Mouse (Mus musculus) MEL (cell line): Measurements from ENCODE around the gene Hnf1b. TPM values are rescaled to one million over a fixed set of nuclear protein-coding genes. Genes with fewer than 3 reads are reported as not detected.

ENCODE experiments used
- DNase-seq: peaks from one replicate; pipeline ENCODE4 v3.0.0; 2011; ENCODE audit warnings: low read depth, low spot score
- H3K27ac ChIP-seq: 2 replicates; pipeline ENCODE4 v1.5.1; 2012; ENCODE audit warnings: low read depth, mild to moderate bottlenecking, control low read depth, low read length, moderate library complexity; ENCODE audit not compliant: control insufficient read depth
- H3K27me3 ChIP-seq, 2 experiments: fragments of 150-350 bp in 1 of 2; sonication (generic) in 1 of 2; 2 replicates each; pipeline ENCODE4 v1.6.1; 2012; ENCODE audit warnings: low read length in 2 of 2, mild to moderate bottlenecking in 2 of 2, improper control_type of control experiment in 1 of 2, moderate library complexity in 1 of 2; ENCODE audit not compliant: insufficient read depth in 2 of 2, control insufficient read depth in 1 of 2
- H3K36me3 ChIP-seq, 2 experiments: 2 replicates each; pipeline ENCODE4 v1.6.1; 2012 to 2014; ENCODE audit warnings: low read length in 2 of 2, improper control_type of control experiment in 1 of 2, inconsistent platforms in 1 of 2, mild to moderate bottlenecking in 1 of 2; ENCODE audit not compliant: insufficient read depth in 2 of 2, control insufficient read depth in 1 of 2
- H3K4me1 ChIP-seq, 2 experiments: fragments of 150-350 bp in 1 of 2; sonication (generic) in 1 of 2; 2 replicates each; pipeline ENCODE4 v1.6.1; 2012; ENCODE audit warnings: low read length in 2 of 2, improper control_type of control experiment in 1 of 2, mild to moderate bottlenecking in 1 of 2; ENCODE audit not compliant: insufficient read depth in 2 of 2, control insufficient read depth in 1 of 2
- H3K4me3 ChIP-seq, 2 experiments: fragments of 150-350 bp in 1 of 2; sonication (generic) in 1 of 2; 2 replicates each; pipeline ENCODE4 v1.5.1; 2012; ENCODE audit warnings: low read depth in 2 of 2, low read length in 2 of 2, mild to moderate bottlenecking in 2 of 2, moderate library complexity in 2 of 2, control low read depth in 1 of 2, improper control_type of control experiment in 1 of 2; ENCODE audit not compliant: control insufficient read depth in 1 of 2, insufficient read depth in 1 of 2
- H3K79me2 ChIP-seq: 2 replicates; pipeline ENCODE4 v1.6.1; 2012; ENCODE audit warnings: mild to moderate bottlenecking, low read length, moderate library complexity; ENCODE audit not compliant: control insufficient read depth, poor library complexity, insufficient read depth
- H3K9ac ChIP-seq: 2 replicates; pipeline ENCODE4 v1.6.1; 2012; ENCODE audit warnings: low read depth, mild to moderate bottlenecking, control low read depth, low read length, moderate library complexity; ENCODE audit not compliant: control insufficient read depth, poor library complexity, severe bottlenecking
- H3K9me3 ChIP-seq: fragments of 150-350 bp; sonication (generic); replicated peaks from 2 replicates; pipeline ENCODE4 v1.6.1; 2012; ENCODE audit warnings: mild to moderate bottlenecking, low read length, improper control_type of control experiment, moderate library complexity; ENCODE audit not compliant: insufficient read depth
- ELF1 ChIP-seq: IDR thresholded peaks from 2 replicates; pipeline ENCODE4 v1.6.1; 2014; ENCODE audit warnings: low read depth, mild to moderate bottlenecking, inconsistent platforms, low read length, improper control_type of control experiment, moderate library complexity
- ETS1 ChIP-seq: IDR thresholded peaks from 2 replicates; pipeline ENCODE4 v1.6.1; 2012; ENCODE audit warnings: low read depth, mild to moderate bottlenecking, inconsistent platforms, low read length, improper control_type of control experiment, moderate library complexity
- GABPA ChIP-seq: IDR thresholded peaks from 2 replicates; pipeline ENCODE4 v1.6.1; 2012; ENCODE audit warnings: low read depth, mild to moderate bottlenecking, inconsistent platforms, low read length, improper control_type of control experiment, moderate library complexity
- MAZ ChIP-seq: IDR thresholded peaks from 2 replicates; pipeline ENCODE4 v1.6.1; 2012; ENCODE audit warnings: low read depth, mild to moderate bottlenecking, inconsistent platforms, low read length, improper control_type of control experiment
- MEF2A ChIP-seq: IDR thresholded peaks from 2 replicates; pipeline ENCODE4 v1.6.1; 2014; ENCODE audit warnings: low read depth, mild to moderate bottlenecking, inconsistent platforms, low read length, improper control_type of control experiment; ENCODE audit not compliant: poor library complexity, insufficient replicate concordance, severe bottlenecking; ENCODE audit errors: extremely low read depth
- MXI1 ChIP-seq: IDR thresholded peaks from 2 replicates; pipeline ENCODE4 v1.6.1; 2011; ENCODE audit warnings: mild to moderate bottlenecking, low read depth, low read length, improper control_type of control experiment
- NRF1 ChIP-seq: IDR thresholded peaks from 2 replicates; pipeline ENCODE4 v1.6.1; 2014; ENCODE audit warnings: low read depth, mild to moderate bottlenecking, inconsistent platforms, low read length, improper control_type of control experiment, moderate library complexity; ENCODE audit not compliant: poor library complexity, insufficient read depth, severe bottlenecking
- SIN3A ChIP-seq: IDR thresholded peaks from 2 replicates; pipeline ENCODE4 v1.6.1; 2012; ENCODE audit warnings: low read length, improper control_type of control experiment, inconsistent platforms
- TBP ChIP-seq: IDR thresholded peaks from 2 replicates; pipeline ENCODE4 v1.8.0; 2011; ENCODE audit warnings: low read depth, low read length, improper control_type of control experiment
- USF2 ChIP-seq, 2 experiments: IDR thresholded peaks; 2 replicates each; pipeline ENCODE4 v1.6.1; 2011 to 2012; ENCODE audit warnings: improper control_type of control experiment in 2 of 2, low read length in 2 of 2, borderline replicate concordance in 1 of 2, inconsistent platforms in 1 of 2, low read depth in 1 of 2, mild to moderate bottlenecking in 1 of 2; ENCODE audit not compliant: insufficient read depth in 1 of 2
- ZC3H11A ChIP-seq: IDR thresholded peaks from 2 replicates; pipeline ENCODE4 v1.6.1; 2012; ENCODE audit warnings: low read depth, mild to moderate bottlenecking, inconsistent platforms, low read length, improper control_type of control experiment
- ZNF384 ChIP-seq: IDR thresholded peaks from 2 replicates; pipeline ENCODE4 v1.6.1; 2012; ENCODE audit warnings: low read depth, mild to moderate bottlenecking, inconsistent platforms, low read length, improper control_type of control experiment
- polyA plus RNA-seq, 2 experiments: library from polyadenylated mRNA; stranded (reverse) in 1 of 2; unstranded in 1 of 2; fragments of >175 nt in 1 of 2; fragments of >200 nt in 1 of 2; gene quantifications; 2 replicates each; pipeline versions ENCODE4 v1.2.1 to v1.2.4; 2012; ENCODE audit warnings: low replicate concordance in 2 of 2, low read depth in 1 of 2; ENCODE audit not compliant: insufficient read length in 2 of 2, insufficient read depth in 1 of 2, missing spikeins in 1 of 2
- total RNA-seq: library from RNA; depleted of rRNA; stranded (reverse); fragments of 300-350 nt; gene quantifications from 2 replicates; pipeline ENCODE4 v1.2.3, GENCODE M21; 2012

The Hnf1b gene
- total and polyA plus RNA-seq, 3 experiments, result not detected

DNA sequence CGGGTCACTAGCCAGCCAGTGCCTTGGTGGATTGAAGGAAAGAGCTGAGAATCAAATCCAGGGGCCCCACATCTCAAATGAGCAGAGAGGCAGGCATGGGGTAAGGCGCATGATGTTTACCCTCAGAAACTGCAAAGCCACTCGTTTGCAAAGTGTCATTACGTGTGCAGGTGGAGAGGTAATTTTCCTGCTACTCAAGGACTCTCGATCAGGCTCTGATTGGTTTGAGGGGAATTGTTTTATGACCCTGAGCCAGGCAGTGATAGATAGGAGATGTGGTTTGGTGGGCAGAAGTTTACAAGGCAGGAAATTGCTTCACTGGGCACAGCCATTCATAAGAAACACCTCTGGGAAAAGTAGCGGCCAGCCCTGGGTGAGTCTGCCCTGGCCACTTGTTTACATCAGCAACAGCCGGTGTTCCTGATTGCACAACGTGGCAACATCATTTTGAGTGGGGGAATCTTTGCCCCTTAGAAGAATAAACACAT, 64.0 kb downstream of the Hnf1b start:
- H3K4me1 ChIP-seq, result no peaks in the 10 kb centered on the region
- DNase-seq, result no peak
- TF ChIP-seq TBP (no peak), MAZ (no peak), ETS1 (no peak), ELF1 (no peak), MEF2A (no peak)
- no peaks in the 10 kb centered on the region for H3K79me2 ChIP-seq
- no peak overlapping the region for H3K9ac ChIP-seq
- H3K4me3 ChIP-seq, result no peak overlapping the region
- no peaks in the 10 kb centered on the region for H3K36me3 ChIP-seq
- no peaks in the 10 kb centered on the region for H3K9me3 ChIP-seq
- no peak overlapping the region for H3K27ac ChIP-seq
- peaks cover 39 to 44% of the 10 kb centered on the region in 2 experiments for H3K27me3 ChIP-seq

GRCm38 (mm10) chr11:83914501-83914900, 64.6 kb downstream of the Hnf1b start:
- no peak for DNase-seq
- Histone ChIP-seq H3K4me1 (no peaks in the 10 kb centered on the region), H3K27me3 (peaks cover 40 to 42% of the 10 kb centered on the region in 2 experiments), H3K27ac (no peak overlapping the region), H3K36me3 (no peaks in the 10 kb centered on the region)
- TF ChIP-seq ELF1 (no peak), GABPA (no peak), NRF1 (no peak), SIN3A (no peak), ZC3H11A (no peak), MXI1 (no peak)
- TF ChIP-seq, all 39 proteins: peak for 0
- Histone ChIP-seq H3K79me2 (no peaks in the 10 kb centered on the region), H3K9me3 (no peaks in the 10 kb centered on the region), H3K4me3 (no peak overlapping the region), H3K9ac (no peak overlapping the region)

GRCm38 (mm10) chr11:83922600-83922999, 72.7 kb downstream of the Hnf1b start:
- no peaks in the 10 kb centered on the region for H3K9me3 ChIP-seq
- H3K27me3 ChIP-seq, result peaks cover 30 to 41% of the 10 kb centered on the region in 2 experiments
- H3K4me1 ChIP-seq, result no peaks in the 10 kb centered on the region
- no peak overlapping the region for H3K27ac ChIP-seq
- H3K79me2 ChIP-seq, result no peaks in the 10 kb centered on the region
- TF ChIP-seq USF2 (IDR thresholded peaks at IDR 0.05; ENCODE audit: borderline replicate concordance in 1 of 2, insufficient read depth in 1 of 2, low read depth in 1 of 2, low read length in 2 of 2) (no peak), ZNF384 (no peak), MEF2A (no peak)
- no peak overlapping the region for H3K4me3 ChIP-seq
- H3K9ac ChIP-seq, result no peak overlapping the region
- no peaks in the 10 kb centered on the region for H3K36me3 ChIP-seq
- no peak for DNase-seq
